Mouse (Mus musculus) splenic B cell, adult 2 months (primary cell): ENCODE results near the gene Hmgcs2.

Experiments used
- DNase-seq: peaks from one replicate; pipeline ENCODE4 v3.0.0-alpha.2; 2011; ENCODE audit warnings: low read depth, low spot score
- H3K27me3 ChIP-seq: 2 replicates; pipeline ENCODE4 v1.6.1; 2012; ENCODE audit warnings: mild to moderate bottlenecking, low read length, moderate library complexity, mixed read lengths; ENCODE audit not compliant: control insufficient read depth, poor library complexity, insufficient read depth, severe bottlenecking
- H3K36me3 ChIP-seq: 2 replicates; pipeline ENCODE4 v1.6.1; 2012; ENCODE audit warnings: mild to moderate bottlenecking, low read length, moderate library complexity, mixed read lengths; ENCODE audit not compliant: control insufficient read depth, poor library complexity, insufficient read depth, severe bottlenecking

The Hmgcs2 gene

DNA sequence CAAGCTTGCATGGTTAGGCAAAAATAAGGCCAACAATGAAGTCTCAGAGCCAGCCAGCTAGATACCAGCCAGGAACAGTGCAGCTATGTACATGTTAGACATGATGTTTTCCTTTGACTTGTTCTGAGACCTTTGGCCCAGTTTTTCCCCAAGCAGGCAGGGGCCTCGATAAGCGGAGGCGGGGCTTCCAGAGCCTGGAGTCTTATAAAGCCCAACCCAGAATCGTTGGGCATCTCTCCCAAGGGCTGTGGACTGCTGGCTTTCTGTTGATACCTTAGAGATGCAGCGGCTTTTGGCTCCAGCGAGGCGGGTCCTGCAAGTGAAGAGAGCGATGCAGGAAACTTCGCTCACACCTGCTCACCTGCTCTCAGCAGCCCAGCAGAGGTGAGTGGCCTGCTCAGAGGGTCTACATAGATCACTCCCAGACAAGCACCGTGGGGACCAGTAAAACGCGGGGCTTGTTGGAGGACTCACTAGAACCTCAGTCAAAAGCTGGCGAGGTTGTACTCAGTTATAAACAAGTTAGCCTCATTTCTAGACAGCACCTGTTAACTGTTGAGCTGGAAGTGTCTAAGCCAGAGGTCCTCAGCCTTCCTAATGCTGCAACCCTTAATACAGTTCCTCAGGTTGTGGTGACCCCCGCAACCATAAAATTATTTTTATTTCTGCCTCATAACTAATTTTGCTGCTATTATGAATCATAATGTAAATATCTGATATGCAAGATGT, at the start of gene Hmgcs2:
Gene Hmgcs2 (plus strand): TSS at position 232 of the 729 bp plus-strand sequence.
- Histone ChIP-seq H3K36me3 (no peaks in the 10 kb centered on the region), H3K27me3 (no peaks in the 10 kb centered on the region)
- no peak for DNase-seq

DNA sequence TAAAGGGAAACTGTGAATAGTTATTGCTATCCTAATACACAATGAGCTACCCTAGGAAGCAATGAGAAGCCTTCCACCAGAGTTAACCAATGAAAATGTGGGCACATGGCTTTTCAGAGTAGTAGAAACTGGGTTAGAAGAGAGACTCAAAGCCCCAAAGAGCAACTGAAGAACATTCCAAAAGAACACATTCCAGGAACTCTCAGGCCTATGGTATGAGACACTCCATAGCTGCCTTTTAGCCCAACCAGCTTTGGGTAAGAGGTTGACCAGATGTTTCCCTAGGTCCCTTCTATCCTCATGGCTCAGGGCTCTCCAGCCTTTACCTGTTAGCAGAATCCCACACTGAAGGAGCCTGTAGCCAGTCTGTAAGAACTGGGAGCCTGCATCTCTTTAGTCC, 46.7 kb upstream of the Hmgcs2 start:
- H3K27me3 ChIP-seq: no peaks in the 10 kb centered on the region
- H3K36me3 ChIP-seq: no peaks in the 10 kb centered on the region
- no peak for DNase-seq

- no peak for DNase-seq
- Histone ChIP-seq H3K27me3 (no peaks in the 10 kb centered on the region), H3K36me3 (no peaks in the 10 kb centered on the region)
These were observed 44.0 kb upstream of the Hmgcs2 start for GRCm38 (mm10) chr3:98236266-98236665.

DNA sequence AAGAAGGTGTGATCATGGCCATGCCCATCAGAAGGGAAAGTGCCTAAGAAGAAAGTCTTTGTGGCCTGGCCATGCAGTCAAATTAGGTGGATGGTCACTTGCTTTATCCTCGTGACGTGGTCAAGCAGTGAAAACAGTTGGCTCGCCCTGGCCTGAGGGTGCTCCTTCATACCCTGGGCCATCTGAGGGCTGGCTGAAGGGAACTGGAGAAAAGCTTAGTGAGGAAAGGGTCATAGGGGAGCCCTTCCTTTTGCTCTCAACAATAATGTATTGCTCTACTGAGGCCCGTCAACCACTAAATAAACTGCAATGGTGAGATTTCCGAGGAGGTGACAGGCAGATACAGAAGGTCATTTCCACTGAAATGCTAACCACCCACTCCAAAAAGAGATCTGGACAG, 43.0 kb upstream of the Hmgcs2 start:
- DNase-seq: no peak
- Histone ChIP-seq H3K27me3 (no peaks in the 10 kb centered on the region), H3K36me3 (no peaks in the 10 kb centered on the region)

- Histone ChIP-seq H3K36me3 (no peaks in the 10 kb centered on the region), H3K27me3 (no peaks in the 10 kb centered on the region)
- no peak for DNase-seq
These were observed 42.1 kb upstream of the Hmgcs2 start for GRCm38 (mm10) chr3:98238150-98238549.

GRCm38 (mm10) chr3:98242051-98242450, 38.2 kb upstream of the Hmgcs2 start:
- DNase-seq: no peak
- H3K36me3 ChIP-seq: no peaks in the 10 kb centered on the region
- no peaks in the 10 kb centered on the region for H3K27me3 ChIP-seq

DNA sequence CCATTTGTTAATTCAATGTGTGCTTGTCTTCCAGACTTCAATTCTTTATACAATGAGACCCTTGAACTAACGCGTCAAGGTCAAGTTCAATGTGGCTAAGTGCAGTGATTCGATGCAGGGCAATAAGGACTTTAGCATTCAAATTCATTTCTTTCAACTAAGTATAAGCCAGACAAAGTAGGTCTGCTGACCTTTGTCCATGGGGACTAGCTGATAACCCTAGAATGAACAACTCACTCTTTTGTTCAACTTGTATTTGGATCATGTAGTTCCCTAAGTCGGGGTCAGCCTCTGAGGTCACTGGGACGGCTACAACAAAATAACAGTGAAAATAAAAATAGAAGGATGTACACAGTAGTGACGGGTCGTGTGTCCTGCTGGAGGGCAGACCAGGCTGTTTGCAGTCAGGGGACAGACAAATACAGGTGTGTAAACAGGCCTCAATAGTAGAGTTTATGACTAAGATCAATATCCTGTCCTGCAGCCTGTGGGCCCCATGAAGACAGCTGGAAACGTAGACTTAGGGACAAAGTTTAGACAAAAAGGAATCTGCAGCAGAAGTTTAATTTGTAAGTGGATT, 37.7 kb upstream of the Hmgcs2 start:
- no peak for DNase-seq
- no peaks in the 10 kb centered on the region for H3K36me3 ChIP-seq
- H3K27me3 ChIP-seq: no peaks in the 10 kb centered on the region

- no peak for DNase-seq
- Histone ChIP-seq H3K36me3 (no peaks in the 10 kb centered on the region), H3K27me3 (no peaks in the 10 kb centered on the region)
These were observed 34.3 kb upstream of the Hmgcs2 start for GRCm38 (mm10) chr3:98245892-98246291.

DNA sequence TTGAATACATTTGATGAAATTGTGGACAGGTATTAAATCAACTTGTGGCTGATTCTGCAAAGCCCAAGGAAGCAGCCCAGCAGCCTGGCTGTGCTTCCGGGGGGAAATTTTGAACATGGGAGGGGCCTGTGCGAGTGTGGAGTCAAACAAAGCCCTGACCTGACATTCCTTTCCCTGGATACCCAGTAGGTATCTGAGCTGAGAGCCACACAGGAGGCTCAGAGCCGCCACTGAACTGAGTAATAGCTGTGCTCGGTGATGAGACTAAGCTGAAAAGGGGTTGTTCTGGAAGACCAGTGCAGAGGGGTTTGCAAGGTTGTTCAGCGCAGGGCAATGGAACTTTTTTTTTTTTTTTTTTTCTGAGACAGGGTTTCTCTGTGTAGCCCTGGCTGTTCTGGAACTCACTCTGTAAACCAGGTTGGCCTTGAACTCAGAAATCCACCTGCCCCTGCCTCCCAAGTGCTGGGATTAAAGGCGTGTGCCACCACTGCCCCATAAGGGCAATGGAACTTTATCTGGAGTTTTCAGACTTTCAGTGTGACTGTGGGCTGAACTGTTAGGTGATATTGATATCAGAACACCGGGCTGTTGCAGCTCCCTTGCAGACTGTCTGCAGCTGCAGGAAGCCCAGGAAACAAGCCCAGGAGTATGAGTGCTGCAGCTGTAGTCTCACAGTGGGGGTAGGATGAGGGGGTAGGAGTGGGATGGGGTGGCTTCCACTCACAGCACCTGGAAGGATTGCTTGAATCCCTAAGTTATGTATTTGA, 33.1 kb upstream of the Hmgcs2 start:
- Histone ChIP-seq H3K36me3 (no peaks in the 10 kb centered on the region), H3K27me3 (no peaks in the 10 kb centered on the region)
- no peak for DNase-seq

DNA sequence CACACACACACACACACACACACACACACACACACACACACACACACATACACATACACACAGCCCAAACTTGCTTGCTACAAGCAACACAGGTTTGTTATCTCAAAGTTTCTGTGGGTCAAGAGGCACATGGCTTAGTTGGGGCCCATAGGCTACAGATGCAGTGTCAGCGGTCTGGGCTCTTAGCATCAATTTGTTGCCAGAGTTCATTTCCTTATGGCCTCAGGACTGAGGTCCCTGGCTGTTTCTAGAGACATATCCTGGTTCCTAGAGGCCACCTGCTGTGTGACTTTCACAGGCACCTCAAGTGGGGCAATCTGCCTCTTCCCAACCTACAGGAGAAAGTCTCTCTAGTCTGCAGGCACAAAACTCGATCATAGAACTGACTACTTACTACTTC, 30.9 kb upstream of the Hmgcs2 start:
- no peaks in the 10 kb centered on the region for H3K36me3 ChIP-seq
- DNase-seq: no peak

DNA sequence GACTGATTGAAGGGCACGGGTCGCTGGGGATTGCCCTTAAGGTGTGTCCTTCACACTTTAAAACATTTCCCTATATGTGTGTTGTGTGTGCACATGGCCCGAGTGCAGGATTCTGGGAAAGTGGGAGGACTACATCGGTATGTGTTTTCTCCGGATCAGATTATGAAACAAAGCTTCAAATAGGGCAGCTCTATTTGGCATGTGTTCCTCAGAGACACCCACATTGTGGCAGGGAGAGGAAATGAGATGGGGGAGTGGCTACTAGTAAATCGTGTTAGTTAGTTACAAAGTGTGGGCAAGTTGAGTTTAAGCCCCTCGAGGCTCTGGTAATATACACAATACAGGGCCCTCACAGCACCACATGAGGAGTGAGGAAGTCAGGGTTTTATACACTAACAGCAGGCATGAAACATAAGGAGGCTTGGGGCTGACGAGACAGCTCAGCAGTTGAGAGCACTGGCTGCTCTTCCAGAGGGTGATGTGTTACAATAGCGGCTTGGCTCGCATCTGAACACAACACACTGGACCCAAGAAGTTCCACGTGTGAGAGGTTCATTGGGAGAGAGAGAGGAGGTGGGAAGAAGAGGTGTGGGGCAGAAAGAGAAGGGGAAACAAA, 30.3 kb upstream of the Hmgcs2 start:
- no peaks in the 10 kb centered on the region; the same call in 1 of the 2 replicates for H3K27me3 ChIP-seq
- H3K36me3 ChIP-seq: no peaks in the 10 kb centered on the region
- DNase-seq: no peak

More for the DNA sequence above, 30.9 kb upstream of the Hmgcs2 start:
- H3K27me3 ChIP-seq: no peaks in the 10 kb centered on the region; the same call in 1 of the 2 replicates

DNA sequence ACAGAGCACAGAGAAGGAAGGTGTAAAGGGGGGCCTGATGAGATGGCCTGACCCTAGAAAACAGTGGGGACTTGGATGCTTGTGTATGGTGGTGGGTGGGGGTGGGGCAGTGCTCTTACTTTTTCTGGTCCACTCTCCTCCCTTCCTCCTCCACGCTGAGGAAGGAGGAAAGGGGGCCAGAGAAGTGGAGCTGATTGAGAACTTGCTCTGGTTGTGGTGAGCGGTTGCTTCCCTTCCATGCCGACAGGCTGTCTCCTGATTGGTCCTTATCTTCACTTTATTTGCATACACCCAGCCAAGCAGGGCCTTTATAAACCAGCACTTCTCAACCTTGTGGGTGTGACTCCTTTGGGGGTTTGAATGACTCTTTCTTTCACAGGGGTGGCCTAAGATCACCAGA, 26.2 kb upstream of the Hmgcs2 start:
- no peaks in the 10 kb centered on the region; the same call in 1 of the 2 replicates for H3K27me3 ChIP-seq

DNA sequence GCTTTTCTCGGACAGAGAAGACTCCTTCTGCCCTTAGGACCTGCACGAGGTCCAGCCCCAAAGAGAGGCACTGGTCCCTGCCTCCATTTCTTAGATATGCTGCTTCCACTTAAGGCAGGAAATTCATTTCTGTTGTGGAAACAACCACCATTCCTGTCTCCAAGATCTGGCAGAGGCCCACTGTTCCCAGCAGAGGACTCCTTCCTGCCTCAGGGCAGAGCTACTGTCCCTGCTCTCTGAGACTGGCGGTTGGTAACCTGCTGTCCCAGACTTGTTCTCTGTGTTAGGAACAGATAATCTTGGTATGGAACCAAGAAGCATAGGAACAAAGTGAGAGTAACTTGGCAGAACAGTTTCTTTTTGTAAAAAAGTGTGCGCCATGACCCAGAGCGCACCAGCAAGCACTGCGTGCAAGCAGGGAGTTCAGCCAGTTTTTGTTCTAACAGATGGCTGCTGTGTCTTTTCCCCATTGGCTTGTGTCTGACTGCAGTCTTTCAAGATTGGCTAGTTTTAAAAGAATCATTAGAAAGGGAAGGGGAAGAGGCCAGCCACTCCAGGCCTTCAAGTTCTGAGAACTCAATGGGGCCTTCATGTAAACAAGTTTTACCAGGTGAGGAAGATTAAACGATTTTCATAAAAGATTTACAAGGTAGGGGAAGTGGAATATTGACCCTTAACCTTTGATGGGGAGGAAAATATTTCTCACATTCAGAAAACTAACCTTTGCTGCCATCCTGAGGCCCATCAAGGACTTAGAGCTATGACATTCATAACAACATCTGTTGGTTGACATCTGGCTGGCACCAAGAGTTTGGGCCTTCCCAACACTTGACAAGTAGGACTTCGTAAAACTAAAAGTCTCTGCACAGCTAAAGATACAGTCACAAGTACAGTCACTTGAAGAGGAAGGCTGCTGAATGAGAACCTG, 25.3 kb upstream of the Hmgcs2 start:
- Histone ChIP-seq H3K36me3 (no peaks in the 10 kb centered on the region), H3K27me3 (no peaks in the 10 kb centered on the region; the same call in 1 of the 2 replicates)
- DNase-seq: no peak

More for the DNA sequence above, 26.2 kb upstream of the Hmgcs2 start:
- no peaks in the 10 kb centered on the region for H3K36me3 ChIP-seq
- DNase-seq: no peak

GRCm38 (mm10) chr3:98258723-98259122, 21.5 kb upstream of the Hmgcs2 start:
- Histone ChIP-seq H3K27me3 (no peaks in the 10 kb centered on the region), H3K36me3 (no peaks in the 10 kb centered on the region)
- no peak for DNase-seq
